Mouse (Mus musculus) stomach, postnatal 0 days (tissue): Measurements from ENCODE around the gene Milr1. TPM values are rescaled to one million over a fixed set of nuclear protein-coding genes. Genes with fewer than 3 reads are reported as not detected.
"Not testable (repeated sequence)": the region's sequence is repeated elsewhere in the genome, so short reads cannot be mapped to it uniquely, and the experiment has no call there.

Experiments
- ATAC-seq: fragments of 200-750 bp; cut with Nextera tagmentation; 2 replicates; pipeline ENCODE4 v1.8.0; 2017; ENCODE audit not compliant: low FRiP score, low TSS enrichment
- DNase-seq: peaks from one replicate; pipeline ENCODE4 v3.0.0-alpha.2; 2016; ENCODE audit warnings: low spot score
- H3K27ac ChIP-seq: fragments of 300-500 bp; sonication (generic); replicated peaks from 2 replicates; pipeline ENCODE4 v1.5.1; 2014; ENCODE audit warnings: mild to moderate bottlenecking, control low read depth
- H3K27me3 ChIP-seq: fragments of 300-500 bp; sonication (generic); 2 replicates; pipeline ENCODE4 v1.6.1; 2014; ENCODE audit warnings: low read length; ENCODE audit not compliant: control insufficient read depth, insufficient read depth
- H3K36me3 ChIP-seq: fragments of 300-500 bp; sonication (generic); 2 replicates; pipeline ENCODE4 v1.6.1; 2014; ENCODE audit warnings: low read length, mixed read lengths; ENCODE audit not compliant: control insufficient read depth, insufficient read depth
- H3K4me1 ChIP-seq: fragments of 300-500 bp; sonication (generic); replicated peaks from 2 replicates; pipeline ENCODE4 v1.6.1; 2014; ENCODE audit warnings: antibody characterized with exemption; ENCODE audit not compliant: control insufficient read depth, insufficient read depth
- H3K4me2 ChIP-seq: fragments of 300-500 bp; sonication (generic); replicated peaks from 2 replicates; pipeline ENCODE4 v1.6.1; 2014; ENCODE audit warnings: low read depth, mild to moderate bottlenecking, control low read depth, moderate library complexity
- H3K4me3 ChIP-seq: fragments of 300-500 bp; sonication (generic); 2 replicates; pipeline ENCODE4 v1.5.1; 2014; ENCODE audit warnings: low read depth, low read length, control low read depth
- H3K9ac ChIP-seq: fragments of 300-500 bp; sonication (generic); 2 replicates; pipeline ENCODE4 v1.6.1; 2014; ENCODE audit warnings: mild to moderate bottlenecking, low read length, control low read depth, mixed read lengths
- H3K9me3 ChIP-seq: fragments of 300-500 bp; sonication (generic); 2 replicates; pipeline ENCODE4 v1.6.1; 2016; ENCODE audit warnings: low read length; ENCODE audit not compliant: control insufficient read depth
- CTCF ChIP-seq: IDR thresholded peaks from 2 replicates; pipeline ENCODE4 v1.5.1; 2016; ENCODE audit warnings: antibody characterized with exemption, low read depth, mild to moderate bottlenecking, moderate library complexity
- EP300 ChIP-seq: optimal IDR thresholded peaks from 2 replicates; pipeline ENCODE3; 2016; ENCODE audit warnings: antibody characterized with exemption
- WGBS: fragments of 180-500 bp; shearing (Covaris S2); extraction: QIAGEN DNeasy Blood & Tissue Kit; methylation state at CpG from one replicate; pipeline ENCODE4 v1.1.7; 2014; 5-methylcytosine and 5-hydroxymethylcytosine counted together
- polyA plus RNA-seq: library from polyadenylated mRNA; unstranded; fragments of >200 nt; fragmentation: Nextera tagmentation; extraction: Ambion mirVana; gene quantifications from 2 replicates; pipeline ENCODE4 v1.2.1, GENCODE M21; 2015

Gene Milr1
- polyA plus RNA-seq, 1 experiment from 2014 or later = 2.2 TPM

- H3K4me2 ChIP-seq = no peak overlapping the region
- ATAC-seq = peak; percentile 24; the same call in 1 of the 2 replicates
- no peak overlapping the region for H3K9ac ChIP-seq
- H3K27ac ChIP-seq = no peak overlapping the region
- no peak overlapping the region for H3K4me3 ChIP-seq
- no peaks in the 10 kb centered on the region for H3K27me3 ChIP-seq
- 52% methylated on average over 9 of the region's 9 CpGs for WGBS
- no peaks in the 10 kb centered on the region for H3K9me3 ChIP-seq
- H3K4me1 ChIP-seq = no peaks in the 10 kb centered on the region
- peaks cover 7% of the 10 kb centered on the region for H3K36me3 ChIP-seq
- DNase-seq = no peak
- no peak for TF ChIP-seq CTCF
- TF ChIP-seq EP300 = no peak
Measured at GRCm38 (mm10) chr11:106795679-106796078, 44.7 kb downstream of the Milr1 start.

- Histone ChIP-seq H3K36me3 (peaks cover 12% of the 10 kb centered on the region), H3K9me3 (no peaks in the 10 kb centered on the region), H3K4me1 (no peaks in the 10 kb centered on the region), H3K4me2 (no peak overlapping the region), H3K27ac (no peak overlapping the region), H3K9ac (no peak overlapping the region), H3K4me3 (no peak overlapping the region), H3K27me3 (no peaks in the 10 kb centered on the region)
- DNase-seq = no peak
- 0 out of 2 replicates have a peak, but pooled peaks have one; percentile 28 for ATAC-seq
- no peak for TF ChIP-seq EP300
- no peak for TF ChIP-seq CTCF
- 89% methylated on average over 10 of the region's 10 CpGs for WGBS
Measured at GRCm38 (mm10) chr11:106802069-106802627, 51.1 kb downstream of the Milr1 start.

GRCm38 (mm10) chr11:106807442-106807841, 56.4 kb downstream of the Milr1 start:
- not testable (repeated sequence) for H3K27ac ChIP-seq, H3K9me3 ChIP-seq, H3K4me3 ChIP-seq, H3K4me1 ChIP-seq, H3K4me2 ChIP-seq, H3K27me3 ChIP-seq, DNase-seq, ATAC-seq, H3K36me3 ChIP-seq, H3K9ac ChIP-seq
- WGBS = 61% methylated on average over 1 of the region's 1 CpGs

GRCm38 (mm10) chr11:106812410-106813136, 61.5 kb downstream of the Milr1 start:
- WGBS = 84% methylated on average over 7 of the region's 7 CpGs
- ATAC-seq (peak; percentile 84), DNase-seq (peak; percentile 36)
- Histone ChIP-seq H3K36me3 (peaks cover 10% of the 10 kb centered on the region), H3K27me3 (no peaks in the 10 kb centered on the region), H3K4me2 (no peak overlapping the region), H3K4me1 (no peaks in the 10 kb centered on the region), H3K9me3 (no peaks in the 10 kb centered on the region), H3K4me3 (no peak overlapping the region), H3K27ac (no peak overlapping the region), H3K9ac (no peak overlapping the region)
- no peak for TF ChIP-seq CTCF
- no peak for TF ChIP-seq EP300

DNA sequence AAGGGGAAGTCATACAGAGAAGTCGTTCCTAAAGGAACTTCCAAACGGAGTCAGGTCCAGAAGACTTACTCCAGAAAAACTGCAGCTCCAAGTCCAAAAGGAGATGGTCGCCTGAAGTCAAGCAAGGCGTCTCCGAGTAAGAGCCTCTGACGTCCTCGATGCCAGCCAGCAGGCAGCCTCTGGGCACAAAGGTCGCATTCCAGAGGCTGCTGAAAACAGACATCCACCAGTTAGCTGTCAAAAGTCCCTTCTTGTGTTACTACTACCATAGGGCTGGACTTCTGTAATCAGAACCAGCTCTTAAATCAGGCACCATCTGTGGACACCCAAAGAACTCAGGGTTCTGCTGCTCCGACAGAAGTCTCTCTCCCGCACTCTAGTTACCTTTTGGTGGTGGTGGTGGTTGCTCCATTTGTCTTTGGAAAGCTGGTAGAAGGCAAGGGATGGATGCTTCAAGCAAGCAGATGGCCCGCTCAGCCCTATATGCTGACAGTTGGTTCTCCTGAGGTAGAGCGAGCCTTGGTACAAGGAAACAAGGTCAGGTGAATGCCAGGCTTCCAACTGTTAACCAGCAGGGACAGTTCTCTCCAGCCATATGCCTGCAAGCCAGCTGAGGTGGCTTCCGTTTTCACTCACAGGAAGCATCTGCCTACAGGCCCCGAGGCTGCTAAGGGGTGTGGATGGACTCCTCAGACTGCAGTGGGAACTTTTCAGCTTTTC, 63.7 kb downstream of the Milr1 start:
- Histone ChIP-seq H3K36me3 (peaks cover 11% of the 10 kb centered on the region), H3K27me3 (no peaks in the 10 kb centered on the region), H3K4me1 (no peaks in the 10 kb centered on the region), H3K27ac (no peak overlapping the region), H3K4me2 (no peak overlapping the region), H3K4me3 (no peak overlapping the region), H3K9ac (no peak overlapping the region), H3K9me3 (no peaks in the 10 kb centered on the region)
- DNase-seq = no peak
- TF ChIP-seq CTCF (no peak), EP300 (no peak)
- no peak for ATAC-seq
- WGBS = 73% methylated on average over 14 of the region's 14 CpGs

DNA sequence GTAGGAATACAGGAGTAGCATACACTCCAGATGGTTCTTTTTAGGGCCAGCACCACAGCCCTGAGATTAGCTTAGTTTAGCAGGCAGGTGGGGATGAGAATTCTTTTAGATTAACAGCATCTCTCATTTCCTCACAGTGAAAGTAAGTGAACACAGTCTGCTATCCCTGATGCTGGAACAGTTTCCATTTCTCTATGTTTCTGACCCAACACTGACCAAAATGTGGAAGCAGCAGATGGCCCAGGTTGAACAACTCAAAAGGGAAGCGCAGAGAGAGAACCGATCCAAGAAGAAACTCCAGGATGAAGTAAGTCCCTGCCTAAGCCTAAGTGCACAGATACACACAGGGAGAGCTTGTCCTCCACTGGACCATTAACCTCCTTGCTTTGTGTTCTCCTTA, 64.3 kb downstream of the Milr1 start:
- Histone ChIP-seq H3K36me3 (peaks cover 14% of the 10 kb centered on the region), H3K4me3 (no peak overlapping the region), H3K9ac (no peak overlapping the region), H3K9me3 (no peaks in the 10 kb centered on the region), H3K4me1 (no peaks in the 10 kb centered on the region), H3K4me2 (no peak overlapping the region), H3K27me3 (no peaks in the 10 kb centered on the region), H3K27ac (no peak overlapping the region)
- DNase-seq (no peak), ATAC-seq (no peak)
- WGBS = 92% methylated on average over 2 of the region's 2 CpGs
- TF ChIP-seq EP300 (no peak), CTCF (no peak)
